ENCODE assay signal across 16 mouse cellular contexts in the genomic region with DNA sequence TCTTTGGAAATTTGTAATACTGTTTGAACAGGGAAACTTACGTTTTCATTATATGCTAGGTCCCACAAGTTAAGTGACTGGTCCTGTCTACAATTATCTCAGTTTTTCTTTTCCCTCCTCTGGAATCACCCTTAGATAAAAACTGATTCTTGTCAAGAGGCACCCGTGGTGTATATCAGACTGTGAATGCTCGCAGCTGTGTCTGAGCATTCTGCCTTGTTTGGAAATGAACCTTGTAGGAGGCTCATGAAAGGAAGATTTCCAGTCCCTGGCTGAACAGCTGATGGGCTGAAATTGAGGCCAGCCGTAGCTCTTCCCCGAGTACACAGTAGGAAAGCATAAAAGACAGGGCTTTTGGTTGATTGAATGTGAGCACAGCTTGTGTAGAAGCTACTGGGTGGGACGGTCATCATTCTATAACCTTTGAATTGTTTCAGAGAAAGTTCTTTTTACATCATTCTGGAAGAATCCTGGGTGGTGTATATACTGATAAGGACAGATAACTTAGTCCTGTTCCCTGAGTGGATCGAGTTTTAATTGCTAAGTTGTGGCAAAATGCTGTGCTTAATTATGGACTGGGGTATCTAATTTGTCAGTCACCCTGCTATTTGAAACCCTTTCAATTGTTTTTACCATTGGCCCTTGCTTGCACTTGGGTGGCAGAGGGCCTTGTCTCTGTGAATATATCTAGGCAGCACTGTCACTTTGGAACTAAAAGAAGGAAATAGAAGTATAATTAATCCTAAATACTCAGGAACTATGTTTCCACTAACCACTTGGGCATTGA.
DNase-seq lines count a peak whose midpoint lies in the region; ATAC-seq and TF ChIP-seq lines count a peak whose summit lies in the region.
"Had no signal": no experiment of that assay in that cellular context is flagged by ENCODE, and none has a peak within 500 bp of the region (broad histone marks: within the 10 kb centered on the region; RNA-seq: fewer than 3 reads in every experiment).

No protein-coding gene starts in this region.

- no peak for TF ChIP-seq POLR2A in olfactory bulb, adult 2 months (IDR thresholded peaks at IDR 0.05; ENCODE audit: insufficient read depth, low read depth, low read length)
- TF ChIP-seq POLR2A in heart, adult 2 months (IDR thresholded peaks at IDR 0.05; ENCODE audit: insufficient read depth, low read depth, low read length): no peak

- no peak overlapping the region for H3K4me3 ChIP-seq in heart, embryonic 13.5 days
- no peak overlapping the region for H3K4me3 ChIP-seq in lung, embryonic 14.5 days (ENCODE audit: low read depth, low read length)
- no peak overlapping the region for H3K4me3 ChIP-seq in intestine, embryonic 15.5 days (replicated peaks)
- H3K4me3 ChIP-seq in olfactory bulb, adult 2 months (ENCODE audit: insufficient read depth, low read depth, low read length): no peak overlapping the region
- no peak overlapping the region for H3K4me3 ChIP-seq in heart, adult 2 months

- no peaks in the 10 kb centered on the region for H3K27me3 ChIP-seq in heart, embryonic 13.5 days (replicated peaks)
- no peaks in the 10 kb centered on the region for H3K27me3 ChIP-seq in lung, embryonic 14.5 days (ENCODE audit: insufficient read depth, low read length)
- H3K27me3 ChIP-seq in intestine, embryonic 15.5 days (replicated peaks): no peaks in the 10 kb centered on the region
- no peaks in the 10 kb centered on the region for H3K27me3 ChIP-seq in heart, adult 2 months (ENCODE audit: control insufficient read depth, insufficient read depth, low read length)

- no peak for TF ChIP-seq CTCF in lung, embryonic 14.5 days (IDR thresholded peaks at IDR 0.05; ENCODE audit: low read depth)
- no peak for TF ChIP-seq CTCF in olfactory bulb, adult 2 months (IDR thresholded peaks at IDR 0.05; ENCODE audit: insufficient read depth, low read depth, low read length)
- TF ChIP-seq CTCF in heart, adult 2 months (IDR thresholded peaks at IDR 0.05): no peak

- peaks cover 16% of the 10 kb centered on the region for H3K36me3 ChIP-seq in heart, embryonic 13.5 days
- H3K36me3 ChIP-seq in lung, embryonic 14.5 days (ENCODE audit: insufficient read depth): peaks cover 6% of the 10 kb centered on the region; the same call in 1 of the 2 replicates
- no peaks in the 10 kb centered on the region for H3K36me3 ChIP-seq in intestine, embryonic 15.5 days
- peaks cover 2% of the 10 kb centered on the region; the same call in 1 of the 2 replicates for H3K36me3 ChIP-seq in heart, adult 2 months (ENCODE audit: control insufficient read depth, insufficient read depth, low read length)

- intact Hi-C loops in heart, postnatal 14 days (cut with DNase I): no loop called here
- intact Hi-C loops in heart, adult 2 months (cut with DNase I): no loop called here

- peaks cover 59% of the 10 kb centered on the region for H3K4me1 ChIP-seq in heart, embryonic 13.5 days
- H3K4me1 ChIP-seq in lung, embryonic 14.5 days (ENCODE audit: insufficient read depth): peaks cover 13% of the 10 kb centered on the region; the same call in 1 of the 2 replicates
- H3K4me1 ChIP-seq in intestine, embryonic 15.5 days (replicated peaks): peaks cover 8% of the 10 kb centered on the region; the same call in 1 of the 2 replicates
- peaks cover 25% of the 10 kb centered on the region for H3K4me1 ChIP-seq in olfactory bulb, adult 2 months (ENCODE audit: control insufficient read depth, insufficient read depth, low read length)
- H3K4me1 ChIP-seq in heart, adult 2 months (ENCODE audit: control insufficient read depth, insufficient read depth, low read length): peaks cover 12% of the 10 kb centered on the region

- no peaks in the 10 kb centered on the region for H3K9me3 ChIP-seq in heart, embryonic 13.5 days
- H3K9me3 ChIP-seq in lung, embryonic 14.5 days (ENCODE audit: low read depth, low read length): no peaks in the 10 kb centered on the region
- H3K9me3 ChIP-seq in intestine, embryonic 15.5 days: no peaks in the 10 kb centered on the region

- 41% methylated on average over 7 of the region's 7 CpGs for WGBS in heart, embryonic 13.5 days
- WGBS in lung, embryonic 14.5 days: 48% methylated on average over 7 of the region's 7 CpGs
- 47% methylated on average over 7 of the region's 7 CpGs for WGBS in intestine, embryonic 15.5 days
- 17% methylated on average over 7 of the region's 7 CpGs for WGBS in olfactory bulb, adult 2 months
- WGBS in heart, adult 2 months: 69% methylated on average over 7 of the region's 7 CpGs

- H3K27ac ChIP-seq in heart, embryonic 13.5 days (replicated peaks): peak overlapping the region; percentile 32
- peak overlapping the region; percentile 33; the same call in 1 of the 2 replicates for H3K27ac ChIP-seq in lung, embryonic 14.5 days (ENCODE audit: low read depth)
- peak overlapping the region; percentile 52; the same call in 1 of the 2 replicates for H3K27ac ChIP-seq in intestine, embryonic 15.5 days
- H3K27ac ChIP-seq in olfactory bulb, adult 2 months (ENCODE audit: insufficient read depth, low read depth, low read length): peak overlapping the region; percentile 95
- no peak overlapping the region for H3K27ac ChIP-seq in heart, adult 2 months
- H3K27ac ChIP-seq: hindbrain, embryonic 14.5 days had no signal

- no peak overlapping the region for H3K4me2 ChIP-seq in heart, embryonic 13.5 days
- H3K4me2 ChIP-seq in lung, embryonic 14.5 days: no peak overlapping the region
- no peak overlapping the region for H3K4me2 ChIP-seq in intestine, embryonic 15.5 days (replicated peaks)
- H3K4me2 ChIP-seq: hindbrain, embryonic 14.5 days; liver, embryonic 11.5 days had no signal

- no peaks in the 10 kb centered on the region; the same call in 1 of the 2 replicates for H3K79me2 ChIP-seq in heart, adult 2 months (replicated peaks; ENCODE audit: control insufficient read depth, insufficient read depth, low read length)

- no peak for TF ChIP-seq EP300 in heart, adult 2 months (IDR thresholded peaks at IDR 0.05; ENCODE audit: insufficient read depth, low read depth, low read length)

- H3K9ac ChIP-seq in heart, embryonic 13.5 days: 0 out of 2 replicates have a peak overlapping the region, but pooled peaks have one; percentile 5
- no peak overlapping the region for H3K9ac ChIP-seq in lung, embryonic 14.5 days
- H3K9ac ChIP-seq in intestine, embryonic 15.5 days: no peak overlapping the region
- no peak overlapping the region for H3K9ac ChIP-seq in heart, adult 2 months (ENCODE audit: low read depth, low read length)
- H3K9ac ChIP-seq: hindbrain, embryonic 14.5 days had no signal

- DNase-seq in heart, postnatal 14 days: no peak
- peak; percentile 51 for DNase-seq in lung, embryonic 14.5 days
- no peak for DNase-seq in lung, postnatal 25 days (ENCODE audit: low spot score)
- no peak for DNase-seq in heart, adult 2 months
- DNase-seq: adrenal gland, adult 2 months; cerebellum, postnatal 14 days; kidney, adult 8-10 months; layer of hippocampus, adult 9-11 months; left cerebral cortex, postnatal 4 days; midbrain, embryonic 14.5 days had no signal

- ATAC-seq in heart, embryonic 13.5 days (ENCODE audit: extremely low read depth, insufficient number of reproducible peaks, low FRiP score, low TSS enrichment): no peak
- no peak for ATAC-seq in lung, embryonic 14.5 days (ENCODE audit: insufficient read depth)
- no peak for ATAC-seq in intestine, embryonic 15.5 days
- ATAC-seq: CD4-positive, CD25-positive, alpha-beta regulatory T cell, adult 4 months had no signal
